Mouse (Mus musculus) brain, embryonic 18.5 days (tissue): ENCODE measurements around the gene Fah.

Experiments
- DNase-seq: peaks from one replicate; pipeline ENCODE4 v3.0.0-alpha.2; 2012; ENCODE audit warnings: low read depth, low spot score

Fah gene

DNA sequence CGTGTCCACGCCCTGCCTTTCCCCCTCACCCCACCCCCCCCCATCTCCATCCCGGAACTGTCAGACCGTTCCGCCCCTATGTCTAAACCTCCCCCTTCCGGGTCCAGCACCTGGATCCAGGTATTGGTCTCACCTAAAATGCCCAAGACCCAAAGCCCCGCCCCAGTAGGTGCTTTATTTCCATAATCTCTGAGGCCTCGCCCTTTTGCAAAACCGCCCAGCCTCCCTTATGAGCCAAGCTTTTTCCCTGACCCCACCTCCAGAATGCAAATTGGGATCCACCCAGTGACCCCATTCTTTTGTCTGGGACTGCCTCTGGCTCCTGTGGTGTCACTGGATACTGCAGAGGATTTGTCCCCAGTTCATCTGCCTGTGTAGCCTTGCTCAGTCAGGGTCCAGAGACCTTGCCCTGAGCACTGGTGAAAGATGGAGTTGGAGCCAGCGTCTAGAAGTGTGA lies at the start of gene Fah:
Gene Fah (minus strand): TSS at position 430 of the 457 bp plus-strand sequence.
- no peak for DNase-seq

DNA sequence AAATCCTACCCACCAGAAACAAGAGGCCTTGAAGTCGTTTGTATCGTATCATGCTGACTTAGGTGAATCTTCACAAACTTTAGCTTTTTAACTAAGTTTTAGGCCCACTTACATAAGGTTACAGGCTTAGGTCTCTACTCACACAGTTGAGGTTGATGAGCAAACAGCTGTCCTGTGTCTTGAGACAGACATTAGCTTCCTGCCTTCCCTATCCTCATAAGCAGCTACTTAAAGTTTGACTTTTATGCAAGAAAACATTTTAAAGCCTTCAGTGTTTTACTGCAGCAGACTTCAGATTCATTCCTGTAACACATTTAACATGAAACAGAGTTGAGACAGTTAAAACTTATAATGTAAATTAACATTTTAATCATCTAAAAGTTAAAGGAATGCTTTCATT lies 46.2 kb upstream of the Fah start:
- no peak for DNase-seq

DNA sequence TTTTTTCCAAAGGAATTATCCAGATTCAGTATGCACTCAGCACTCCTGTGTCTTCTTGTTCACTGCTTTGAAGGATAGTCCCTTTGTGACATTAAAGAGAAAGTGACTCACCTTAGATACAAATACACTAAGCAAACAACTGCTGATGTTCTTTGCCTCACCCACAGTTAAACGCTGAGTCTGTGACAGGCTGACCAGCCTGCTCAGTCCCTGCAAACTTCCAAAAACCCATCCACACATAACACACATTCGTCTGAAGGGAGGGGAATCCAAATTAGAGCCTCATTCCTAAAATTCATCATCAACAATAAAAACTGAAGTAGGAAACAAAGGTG lies 45.4 kb upstream of the Fah start:
- DNase-seq = no peak

DNA sequence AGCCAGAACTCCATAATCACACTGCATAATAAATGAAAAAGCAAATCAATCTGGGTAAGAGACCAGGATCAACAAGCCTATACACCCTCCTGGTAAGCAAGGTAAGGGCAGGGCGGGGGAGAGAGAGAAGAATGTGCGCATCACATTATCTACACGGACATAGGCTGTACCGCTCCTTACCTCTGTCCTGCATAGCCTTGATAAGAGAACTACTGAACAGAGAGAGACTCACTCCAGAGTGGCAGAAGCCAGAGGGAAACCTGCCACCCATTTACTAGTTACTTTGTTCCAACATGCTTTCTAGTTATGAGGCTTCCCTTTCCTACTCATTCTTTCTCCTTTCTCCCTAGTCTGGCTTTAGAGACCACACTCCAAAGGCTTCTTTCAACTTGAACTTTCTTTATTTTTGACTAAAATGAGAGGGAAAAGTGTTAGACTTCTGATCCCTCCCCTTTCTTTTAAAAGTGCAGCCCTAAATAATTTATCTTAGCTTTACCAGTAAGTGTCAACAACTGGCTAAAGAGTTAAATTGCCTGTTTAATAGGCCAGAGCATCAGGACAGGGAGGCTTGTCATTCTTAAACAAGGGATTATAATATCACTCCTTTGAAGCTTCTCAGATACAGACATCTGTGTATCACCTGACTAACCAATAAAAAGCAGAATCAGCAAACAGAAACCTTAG lies 44.9 kb upstream of the Fah start:
- no peak for DNase-seq

DNA sequence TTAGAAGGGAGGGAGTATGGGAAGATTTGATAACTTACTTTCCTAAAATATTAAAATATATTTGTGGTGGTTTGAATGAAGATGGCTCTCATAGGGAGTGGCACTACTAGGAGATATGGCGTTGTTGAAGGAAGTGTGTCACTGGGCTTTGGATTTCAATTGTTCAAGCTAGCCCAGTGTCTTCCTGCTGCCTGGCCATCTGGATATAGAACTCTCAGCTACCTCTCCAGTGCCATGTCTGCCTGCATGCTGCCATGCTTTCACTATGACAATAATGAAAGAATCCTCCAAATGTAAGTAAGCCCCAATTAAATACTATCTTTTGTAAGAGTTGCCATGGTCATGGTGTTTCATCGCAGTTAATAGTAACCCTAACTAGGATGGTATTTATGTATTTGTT lies 42.5 kb upstream of the Fah start:
- no peak for DNase-seq

DNA sequence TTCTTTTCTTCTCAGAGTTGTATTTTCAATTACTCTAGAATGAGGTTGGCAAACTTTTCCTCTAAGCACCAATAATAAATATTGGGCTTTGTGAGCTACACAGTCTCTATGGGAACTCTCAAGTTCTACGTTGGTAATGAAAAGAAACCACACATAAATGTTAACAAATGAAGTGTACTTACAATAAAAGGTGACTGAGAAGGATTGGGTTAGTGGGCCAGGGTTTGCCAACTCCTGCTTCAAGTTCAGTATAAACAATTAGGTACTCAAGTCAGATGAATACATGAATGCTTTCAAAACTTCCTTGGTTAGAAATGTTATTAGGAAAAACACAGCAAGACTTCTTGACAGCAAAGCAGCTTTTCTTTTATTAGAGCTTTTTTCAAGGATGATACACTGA lies 39.7 kb upstream of the Fah start:
- DNase-seq = no peak

DNA sequence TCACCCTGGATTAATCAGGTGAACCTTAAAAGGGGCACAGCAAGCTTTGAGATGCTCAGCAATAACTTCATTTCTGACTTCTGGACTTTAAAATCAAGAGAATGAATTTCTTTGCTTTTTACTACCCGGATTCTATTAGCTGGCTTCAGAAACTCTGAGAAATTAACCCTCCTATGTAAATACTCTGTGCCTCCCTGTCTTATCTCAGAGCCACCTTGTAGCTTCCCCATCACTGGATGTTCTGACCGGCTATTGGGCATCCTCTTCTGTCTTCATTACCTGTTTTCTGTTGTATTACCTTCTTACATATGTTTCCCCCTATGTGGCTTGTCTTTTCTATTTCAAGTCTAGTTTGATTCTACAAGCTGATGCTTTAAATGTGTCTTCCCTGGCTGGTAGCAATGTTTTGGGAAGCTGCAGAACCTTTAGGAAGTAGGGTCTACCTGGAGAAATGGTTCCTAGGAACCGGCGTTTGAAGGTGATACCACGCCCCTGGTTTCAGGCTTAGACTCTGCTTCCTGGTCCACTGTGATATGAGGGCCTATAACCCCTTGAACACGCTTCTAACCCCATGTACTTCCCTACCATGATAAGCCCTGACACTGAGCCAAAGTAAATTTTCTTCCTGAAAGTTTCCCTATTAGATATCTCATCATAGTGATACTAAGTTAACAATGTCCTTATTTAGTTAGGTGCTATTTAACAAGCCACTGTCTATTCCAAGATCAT lies 36.9 kb upstream of the Fah start:
- no peak for DNase-seq

DNA sequence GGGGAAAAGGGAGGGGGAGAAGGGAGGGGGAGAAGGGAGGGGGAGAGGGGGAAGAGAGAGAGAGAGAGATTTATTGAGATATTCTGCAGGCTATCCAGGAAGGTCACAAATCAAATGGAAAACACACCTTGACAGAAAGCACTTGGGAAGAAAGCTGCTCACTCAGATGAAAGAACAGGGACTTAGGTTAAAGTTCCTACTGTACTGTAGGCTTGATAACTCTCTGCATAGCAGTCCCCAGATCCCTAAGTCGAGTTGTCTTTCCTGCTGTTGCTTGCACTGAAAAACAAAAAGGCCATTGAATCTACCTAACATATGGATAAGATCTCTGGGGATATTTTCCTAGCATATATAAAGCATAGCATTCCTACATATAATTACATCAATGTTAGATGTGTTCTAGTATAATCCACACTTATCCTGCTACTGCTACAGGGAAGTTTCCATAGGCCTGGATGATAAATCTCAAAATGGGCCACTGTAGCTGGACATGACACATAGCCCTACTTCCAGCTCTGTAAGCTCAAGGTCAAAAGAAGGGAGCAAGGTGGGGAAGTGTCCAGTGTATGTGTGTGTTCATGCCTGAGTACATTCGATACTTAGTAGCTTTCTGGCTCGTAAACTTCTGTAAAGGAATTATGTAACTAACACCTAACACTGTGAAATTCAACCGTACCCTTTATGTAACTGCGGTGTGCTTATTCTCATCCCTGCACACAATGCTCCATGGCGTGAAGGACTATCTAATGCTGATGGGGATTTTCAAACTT lies 35.8 kb upstream of the Fah start:
- no peak for DNase-seq

DNA sequence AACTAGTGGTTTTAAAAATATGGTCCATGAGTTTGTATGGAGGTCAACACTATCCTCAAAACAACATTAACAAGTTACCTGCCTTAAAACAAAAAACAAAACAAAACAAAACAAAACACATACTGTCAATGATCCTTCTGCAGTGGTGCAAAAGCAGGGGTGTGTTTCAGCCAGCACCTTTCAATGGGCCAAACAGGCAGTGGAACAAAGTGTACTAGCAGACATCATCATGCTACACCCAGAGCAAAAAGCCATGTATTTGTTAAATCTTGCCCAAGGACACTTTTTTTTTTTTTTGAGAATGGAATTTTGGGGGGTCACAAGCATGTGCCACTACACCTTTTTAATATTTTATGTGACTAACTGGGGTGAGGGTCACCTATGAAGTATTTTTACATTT lies 30.4 kb upstream of the Fah start:
- DNase-seq = no peak

DNA sequence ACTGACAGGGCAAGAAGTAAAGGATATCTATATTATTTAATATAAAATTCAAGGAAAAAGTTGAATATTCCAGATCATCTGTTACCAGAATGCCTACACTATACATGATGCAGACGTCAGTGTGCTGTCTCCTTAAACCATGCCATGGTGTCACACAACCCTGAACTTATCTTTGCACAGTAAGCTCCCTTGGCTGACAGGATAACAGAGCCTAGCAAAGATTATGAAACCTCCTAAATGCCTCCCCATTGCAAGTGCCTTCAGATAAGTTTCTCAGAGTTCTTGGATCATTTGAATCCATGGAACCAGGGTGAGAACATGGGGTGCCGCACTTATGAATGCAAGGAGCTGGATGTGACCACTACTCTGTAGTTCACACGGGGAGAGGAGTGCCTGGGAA lies 25.4 kb upstream of the Fah start:
- no peak for DNase-seq

DNA sequence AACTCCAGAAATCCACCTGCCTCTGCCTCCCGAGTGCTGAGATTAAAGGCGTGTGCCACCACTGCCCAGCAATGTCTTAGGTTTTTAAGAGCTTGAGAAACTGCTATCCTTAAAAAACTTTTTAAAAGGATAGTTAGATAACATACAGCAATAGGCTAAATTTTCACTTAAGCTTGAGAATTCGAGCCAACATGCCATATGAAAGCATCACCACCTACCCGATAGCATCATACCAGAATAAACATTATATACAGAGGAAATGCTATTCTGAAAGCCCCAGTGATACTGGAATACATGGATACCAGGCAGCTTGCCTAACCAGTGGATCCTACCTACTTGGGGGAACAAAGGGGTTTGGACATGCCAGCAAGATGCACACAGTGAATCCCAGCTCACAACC lies 17.2 kb upstream of the Fah start:
- DNase-seq = no peak

DNA sequence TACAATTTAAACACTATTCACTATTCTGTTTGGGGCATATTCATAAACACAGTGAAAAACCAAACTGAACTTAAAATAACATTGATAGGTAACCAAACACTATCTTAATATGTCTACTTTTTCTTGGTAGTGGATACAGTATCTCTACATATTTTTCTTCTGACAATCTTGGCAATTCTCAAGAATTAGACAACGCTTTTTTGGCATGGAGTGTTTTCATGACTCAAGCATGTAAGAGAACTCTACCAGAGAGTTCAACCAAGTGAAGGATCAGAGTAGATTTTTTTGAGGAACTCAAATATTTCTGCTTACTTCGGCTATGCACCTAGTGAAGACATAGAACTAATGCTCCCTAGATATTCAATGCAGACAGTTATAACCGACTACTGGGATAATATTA lies 14.4 kb upstream of the Fah start:
- DNase-seq = no peak

DNA sequence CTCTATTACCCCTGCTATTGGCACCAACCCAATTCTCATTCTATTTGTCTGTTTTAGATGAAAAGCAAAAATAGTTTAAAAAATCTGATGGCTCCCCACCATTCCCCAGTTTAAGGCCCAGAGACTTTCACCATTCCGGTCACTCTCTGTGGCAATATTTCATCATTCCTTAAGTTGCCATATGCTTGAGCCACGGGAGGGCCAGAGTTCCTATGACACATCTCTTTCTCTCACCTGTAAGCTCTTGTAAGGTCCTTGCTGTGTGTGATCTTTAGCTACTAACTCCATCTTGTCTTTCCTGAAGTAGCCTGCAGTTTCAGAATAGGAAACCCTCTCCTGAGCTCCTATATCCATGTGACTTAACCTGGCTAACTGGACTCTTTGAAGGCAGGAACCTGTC lies 12.4 kb upstream of the Fah start:
- no peak for DNase-seq

DNA sequence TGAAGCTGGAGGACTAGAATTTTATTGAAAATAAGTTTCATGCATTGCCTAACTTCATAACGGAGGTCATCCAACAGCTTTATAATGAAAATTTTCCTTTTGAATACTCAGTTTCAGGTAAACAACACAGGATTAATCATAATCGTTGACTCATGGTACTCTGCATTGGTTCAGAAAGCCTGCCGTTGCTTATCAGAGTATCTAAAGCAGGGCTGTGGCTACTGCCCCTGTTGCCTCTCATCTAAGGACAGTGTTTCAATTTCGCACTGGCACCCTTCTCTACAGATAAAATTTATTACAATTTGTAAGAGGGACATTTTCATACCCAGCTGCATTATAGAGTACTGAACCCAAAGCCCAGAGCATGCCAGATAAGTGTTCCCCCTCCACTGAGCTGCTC lies 5.9 kb upstream of the Fah start:
- DNase-seq = no peak

DNA sequence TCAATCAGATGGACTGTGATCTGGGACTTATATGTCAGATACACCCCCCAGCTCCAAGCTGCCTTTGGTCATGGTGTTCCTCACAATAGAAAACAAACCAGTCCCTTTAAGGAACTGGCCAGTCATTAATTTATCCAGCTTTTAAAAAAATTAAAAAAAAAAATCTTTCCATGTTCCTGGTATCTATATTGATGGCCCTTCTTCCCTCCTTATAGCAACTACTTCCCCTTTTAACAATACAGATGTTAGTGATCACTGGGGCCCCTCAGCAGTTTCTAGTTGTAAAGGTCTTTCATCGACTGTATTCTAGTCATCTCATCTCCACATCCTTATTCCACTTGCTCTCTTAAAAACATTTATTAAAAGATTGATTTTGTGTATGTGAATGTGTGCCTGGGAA lies 5.1 kb upstream of the Fah start:
- no peak for DNase-seq

DNA sequence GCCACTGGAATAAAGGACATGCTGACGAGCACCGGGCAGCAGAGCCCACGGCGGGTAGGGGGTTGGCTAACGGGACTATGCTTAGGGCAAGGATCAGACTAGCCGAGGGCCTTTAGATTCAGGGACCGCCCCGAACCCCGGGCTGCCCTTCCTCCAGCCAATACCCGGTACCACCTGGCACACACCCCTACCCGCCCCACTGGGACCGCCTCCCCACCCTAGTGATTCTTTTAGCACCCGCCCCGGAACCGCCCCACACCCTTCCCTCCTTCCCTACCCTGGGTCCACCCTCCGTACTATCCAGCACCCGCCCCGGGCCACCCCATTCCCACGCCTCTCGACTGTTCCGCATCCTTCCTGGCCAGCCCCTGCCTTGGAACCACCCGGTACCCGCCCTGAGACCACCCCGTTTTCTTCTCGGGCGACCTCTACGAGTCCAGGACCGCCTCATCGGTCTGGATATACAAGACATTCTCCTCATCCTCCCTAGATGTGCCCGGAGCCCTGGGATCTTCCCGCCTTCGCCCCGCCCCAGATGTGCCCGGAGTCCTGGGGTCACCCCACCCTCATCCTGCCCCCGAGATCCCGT lies 724 bp downstream of the Fah start:
- no peak for DNase-seq

DNA sequence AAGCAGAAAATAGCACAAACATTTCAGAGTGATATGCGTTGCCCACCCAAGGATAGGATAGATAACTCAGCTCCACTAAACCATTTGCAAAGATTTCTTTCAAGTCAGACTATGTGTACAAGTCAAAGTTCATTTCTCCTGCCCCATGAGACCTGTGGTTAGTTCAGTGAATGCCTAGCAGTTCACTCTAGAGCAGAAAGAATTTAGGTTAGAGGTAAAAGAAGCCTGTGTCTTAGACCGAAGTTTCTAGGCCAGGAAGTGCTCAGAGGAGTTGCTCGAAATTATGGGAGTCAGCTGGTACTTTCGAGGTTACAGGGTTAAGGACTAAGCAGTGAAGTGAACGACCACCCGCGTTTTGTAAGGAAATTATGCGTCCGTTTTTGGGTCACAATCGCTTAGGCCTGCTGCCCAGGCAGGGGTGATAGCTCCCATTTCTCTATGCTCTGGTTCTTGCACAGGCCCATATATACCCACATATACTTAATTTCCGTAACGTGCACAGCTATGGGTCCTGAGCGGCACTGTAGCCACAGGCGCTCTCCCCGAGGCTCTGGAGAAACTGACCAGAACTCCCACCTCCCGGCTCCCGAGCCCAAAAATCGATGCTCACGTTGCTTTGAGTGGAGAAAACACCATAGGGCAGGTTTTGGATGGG lies 1.4 kb downstream of the Fah start:
- no peak for DNase-seq

DNA sequence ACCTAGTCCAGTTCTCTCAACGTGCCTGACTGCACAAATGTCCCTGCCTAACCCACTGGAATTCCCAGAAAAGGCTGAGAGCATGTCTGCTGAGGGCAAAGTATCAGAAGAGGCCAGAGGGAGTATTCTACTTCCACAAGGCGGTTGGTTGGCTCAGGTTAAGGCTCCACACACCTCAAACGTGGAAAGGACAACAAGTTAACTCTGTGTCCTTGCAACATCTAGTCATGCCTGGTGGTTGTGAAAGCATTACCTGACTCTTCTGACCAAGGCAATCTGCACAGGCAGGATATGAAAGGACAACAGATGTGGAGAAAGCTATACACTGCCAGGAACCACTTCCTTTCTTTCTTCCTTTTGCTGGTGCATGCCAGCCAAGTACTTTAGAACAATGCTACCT lies 2.0 kb downstream of the Fah start:
- DNase-seq = no peak

DNA sequence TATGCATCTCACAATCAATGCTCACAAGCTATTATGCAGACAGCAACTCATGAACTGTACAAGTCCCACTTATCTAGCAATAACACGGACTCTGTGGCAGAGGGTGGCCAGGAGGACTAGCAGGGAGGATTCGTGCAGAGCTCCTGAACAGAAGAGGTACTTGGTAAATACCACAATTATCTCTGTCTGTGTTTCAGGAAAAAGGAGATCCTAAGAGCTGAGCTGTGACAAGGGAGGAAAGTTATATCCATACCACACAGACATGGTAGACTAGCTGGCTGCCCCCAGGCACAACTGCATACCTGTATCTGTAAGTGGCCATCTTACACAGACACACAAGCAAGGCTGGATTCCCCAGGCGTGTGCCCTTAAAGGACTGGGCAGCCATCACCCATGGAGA lies 5.2 kb downstream of the Fah start:
- DNase-seq = no peak

DNA sequence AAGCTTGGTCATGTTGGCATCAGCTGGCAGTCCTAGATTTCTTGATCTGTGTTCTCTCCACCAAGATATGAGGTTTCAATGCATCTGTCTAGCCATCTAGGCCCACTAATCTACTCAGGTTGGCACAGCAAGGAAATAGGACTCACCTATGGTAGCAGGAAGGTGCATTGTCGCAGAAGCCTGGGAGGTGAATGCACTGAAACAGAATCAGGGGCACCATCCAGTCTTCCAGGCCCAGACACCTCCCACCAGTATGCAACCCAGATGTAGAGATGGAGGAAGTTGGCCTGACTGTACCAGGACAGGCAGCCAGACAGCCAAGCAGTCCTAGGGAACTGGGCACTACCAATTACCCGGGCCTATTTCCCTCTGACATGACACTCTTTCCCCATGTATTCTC lies 5.9 kb downstream of the Fah start:
- no peak for DNase-seq

DNA sequence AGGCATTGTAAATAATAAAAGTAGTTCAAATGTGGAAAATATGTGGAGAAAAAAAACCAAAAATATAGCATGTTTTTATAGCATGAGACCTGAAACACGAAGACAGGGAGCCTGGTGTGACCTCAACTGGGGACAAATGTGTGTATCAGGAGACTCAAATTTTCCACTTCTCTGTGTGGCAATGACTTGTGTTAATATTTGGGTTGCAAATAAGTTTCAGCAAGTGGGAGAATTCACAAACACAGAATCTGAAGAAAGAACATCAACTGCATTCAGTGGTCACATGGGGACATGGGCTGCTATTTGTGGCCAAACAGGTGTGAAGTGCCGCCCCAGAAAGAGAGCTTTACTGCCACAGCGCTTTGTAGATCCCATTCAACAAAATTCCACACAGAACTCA lies 9.9 kb downstream of the Fah start:
- DNase-seq = no peak

DNA sequence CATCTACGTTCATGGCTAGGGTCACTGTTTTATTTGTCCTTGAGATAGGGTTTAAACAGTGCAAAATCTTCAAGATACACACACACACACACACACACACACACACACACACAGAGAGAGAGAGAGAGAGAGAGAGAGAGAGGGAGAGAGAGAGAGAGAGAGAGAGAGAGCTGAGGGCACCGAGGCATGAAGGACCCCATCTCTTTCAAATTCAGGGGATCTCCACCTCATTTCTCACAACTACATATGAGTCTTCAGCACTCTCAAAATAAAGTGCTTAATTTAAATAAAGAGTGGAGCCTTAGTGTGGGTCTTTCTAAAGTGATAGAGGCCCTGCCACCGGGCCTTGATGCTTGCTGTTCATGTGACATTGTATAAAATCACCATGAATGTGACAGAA lies 10.5 kb downstream of the Fah start:
- DNase-seq = no peak
